Mouse (Mus musculus): ENCODE data around the gene Cfap43. TPM values are rescaled to one million over a fixed set of nuclear protein-coding genes. Genes with fewer than 3 reads are reported as not detected.

The Cfap43 gene
- polyA plus RNA-seq, 1 experiment from 2014 or later = not detected

- Histone ChIP-seq H3K4me1 (ENCODE audit: control insufficient read depth, insufficient read depth, low read length) (peaks cover 1% of the 10 kb centered on the region; the same call in 1 of the 2 replicates), H3K27ac (ENCODE audit: low read depth, low read length) (no peak overlapping the region), H3K4me2 (no peak overlapping the region), H3K9me3 (replicated peaks; ENCODE audit: control insufficient read depth, low read length) (no peaks in the 10 kb centered on the region), H3K4me3 (ENCODE audit: low read depth, low read length) (no peak overlapping the region), H3K9ac (ENCODE audit: low read depth, low read length) (no peak overlapping the region), H3K27me3 (ENCODE audit: control insufficient read depth, insufficient read depth, low read length) (no peaks in the 10 kb centered on the region), H3K36me3 (ENCODE audit: control insufficient read depth, insufficient read depth, low read length) (no peaks in the 10 kb centered on the region)
- WGBS (ENCODE audit: insufficient replicate concordance) = 24% methylated on average over 10 of the region's 10 CpGs
- no peak for ATAC-seq (replicated peaks; ENCODE audit: insufficient number of reproducible peaks, low FRiP score, low TSS enrichment)
These were observed 47.6 kb downstream of the Cfap43 start for GRCm38 (mm10) chr19:47871515-47871914.

GRCm38 (mm10) chr19:47870102-47870666, 48.9 kb downstream of the Cfap43 start:
- 58% methylated on average over 7 of the region's 7 CpGs for WGBS (ENCODE audit: insufficient replicate concordance)
- no peaks in the 10 kb centered on the region for H3K36me3 ChIP-seq (ENCODE audit: control insufficient read depth, insufficient read depth, low read length)
- no peak for ATAC-seq (replicated peaks; ENCODE audit: insufficient number of reproducible peaks, low FRiP score, low TSS enrichment)

DNA sequence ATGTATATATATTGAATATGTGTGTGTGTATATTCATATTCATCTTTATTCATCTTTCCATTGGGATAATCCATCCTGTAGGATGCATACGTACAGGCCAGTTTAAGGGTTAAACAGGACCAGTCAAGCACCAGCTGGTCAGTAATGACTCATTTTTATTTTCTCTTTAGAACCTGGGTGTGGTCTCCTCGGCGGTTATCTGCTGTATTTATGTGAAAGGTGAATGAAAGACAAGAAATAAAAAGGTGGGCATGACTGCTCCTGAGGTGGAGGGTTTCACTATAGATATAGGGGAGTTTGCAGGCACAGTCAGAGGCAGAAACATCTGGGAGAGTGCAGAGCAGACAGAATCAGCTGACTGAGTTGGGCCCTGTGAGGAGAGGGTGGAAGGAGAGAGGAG, 49.6 kb downstream of the Cfap43 start:
- no peak for ATAC-seq (replicated peaks; ENCODE audit: insufficient number of reproducible peaks, low FRiP score, low TSS enrichment)
- WGBS (ENCODE audit: insufficient replicate concordance) = 49% methylated on average over 3 of the region's 3 CpGs
- H3K4me3 ChIP-seq (ENCODE audit: low read depth, low read length) = no peak overlapping the region
- no peak overlapping the region for H3K4me2 ChIP-seq
- no peaks in the 10 kb centered on the region; the same call in 1 of the 2 replicates for H3K4me1 ChIP-seq (ENCODE audit: control insufficient read depth, insufficient read depth, low read length)
- no peak overlapping the region for H3K27ac ChIP-seq (ENCODE audit: low read depth, low read length)
- no peak overlapping the region for H3K9ac ChIP-seq (ENCODE audit: low read depth, low read length)
- H3K36me3 ChIP-seq (ENCODE audit: control insufficient read depth, insufficient read depth, low read length) = no peaks in the 10 kb centered on the region
- no peaks in the 10 kb centered on the region for H3K9me3 ChIP-seq (replicated peaks; ENCODE audit: control insufficient read depth, low read length)
- H3K27me3 ChIP-seq (ENCODE audit: control insufficient read depth, insufficient read depth, low read length) = no peaks in the 10 kb centered on the region

More at GRCm38 (mm10) chr19:47870102-47870666, 48.9 kb downstream of the Cfap43 start:
- no peaks in the 10 kb centered on the region for H3K9me3 ChIP-seq (replicated peaks; ENCODE audit: control insufficient read depth, low read length)
- no peak overlapping the region for H3K9ac ChIP-seq (ENCODE audit: low read depth, low read length)
- H3K4me1 ChIP-seq (ENCODE audit: control insufficient read depth, insufficient read depth, low read length) = no peaks in the 10 kb centered on the region
- H3K4me3 ChIP-seq (ENCODE audit: low read depth, low read length) = no peak overlapping the region
- H3K4me2 ChIP-seq = no peak overlapping the region
- H3K27me3 ChIP-seq (ENCODE audit: control insufficient read depth, insufficient read depth, low read length) = no peaks in the 10 kb centered on the region
- H3K27ac ChIP-seq (ENCODE audit: low read depth, low read length) = no peak overlapping the region

- H3K36me3 ChIP-seq (ENCODE audit: control insufficient read depth, insufficient read depth, low read length) = no peaks in the 10 kb centered on the region
- no peaks in the 10 kb centered on the region for H3K9me3 ChIP-seq (replicated peaks; ENCODE audit: control insufficient read depth, low read length)
- H3K4me2 ChIP-seq = no peak overlapping the region
- H3K4me3 ChIP-seq (ENCODE audit: low read depth, low read length) = no peak overlapping the region
- WGBS (ENCODE audit: insufficient replicate concordance) = 65% methylated on average over 4 of the region's 4 CpGs
- no peak overlapping the region for H3K9ac ChIP-seq (ENCODE audit: low read depth, low read length)
- ATAC-seq (replicated peaks; ENCODE audit: insufficient number of reproducible peaks, low FRiP score, low TSS enrichment) = no peak
- H3K27ac ChIP-seq (ENCODE audit: low read depth, low read length) = no peak overlapping the region
- H3K27me3 ChIP-seq (ENCODE audit: control insufficient read depth, insufficient read depth, low read length) = no peaks in the 10 kb centered on the region
- H3K4me1 ChIP-seq (ENCODE audit: control insufficient read depth, insufficient read depth, low read length) = no peaks in the 10 kb centered on the region; the same call in 1 of the 2 replicates
These were observed 50.1 kb downstream of the Cfap43 start for GRCm38 (mm10) chr19:47868951-47869350.

GRCm38 (mm10) chr19:47867628-47868175, 51.4 kb downstream of the Cfap43 start:
- Histone ChIP-seq H3K36me3 (ENCODE audit: control insufficient read depth, insufficient read depth, low read length) (no peaks in the 10 kb centered on the region), H3K27me3 (ENCODE audit: control insufficient read depth, insufficient read depth, low read length) (no peaks in the 10 kb centered on the region), H3K4me2 (no peak overlapping the region), H3K9me3 (replicated peaks; ENCODE audit: control insufficient read depth, low read length) (no peaks in the 10 kb centered on the region), H3K4me3 (ENCODE audit: low read depth, low read length) (no peak overlapping the region), H3K9ac (ENCODE audit: low read depth, low read length) (no peak overlapping the region), H3K27ac (ENCODE audit: low read depth, low read length) (no peak overlapping the region), H3K4me1 (ENCODE audit: control insufficient read depth, insufficient read depth, low read length) (no peaks in the 10 kb centered on the region; the same call in 1 of the 2 replicates)
- ATAC-seq (replicated peaks; ENCODE audit: insufficient number of reproducible peaks, low FRiP score, low TSS enrichment) = no peak
- 70% methylated on average over 4 of the region's 4 CpGs for WGBS (ENCODE audit: insufficient replicate concordance)

DNA sequence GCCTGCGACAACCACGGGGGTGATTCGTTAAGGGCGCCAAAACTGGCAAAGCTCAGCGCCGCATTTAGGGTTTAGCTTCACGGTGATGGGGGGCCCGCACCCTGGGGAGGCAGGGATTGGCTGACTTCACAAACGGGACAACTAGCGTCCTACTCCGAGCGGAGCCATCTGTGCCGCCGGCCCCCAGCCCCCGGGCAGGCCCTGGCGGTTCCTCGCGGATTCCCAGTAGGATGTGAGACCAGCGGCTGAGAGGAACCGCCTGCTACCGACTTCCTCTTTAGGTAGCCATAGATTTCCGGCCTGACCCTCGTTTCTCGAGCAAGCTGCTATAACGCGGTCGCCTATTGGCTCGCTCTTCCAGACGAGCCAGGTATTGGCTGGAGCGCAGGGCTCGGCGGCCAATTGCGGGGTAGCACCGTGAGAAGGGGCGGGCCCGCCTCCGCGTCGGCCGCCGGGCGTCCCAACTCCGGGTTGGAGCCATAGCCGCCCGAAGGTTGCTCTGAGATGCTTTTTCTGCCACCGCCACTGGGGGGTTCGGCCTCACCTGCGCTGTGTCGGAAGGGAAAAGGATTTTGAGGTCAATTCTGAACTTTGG, 53.6 kb downstream of the Cfap43 start, which contains the start of gene Gsto2:
Gene Gsto2 (plus strand): TSS at position 182 of the 595 bp plus-strand sequence.
- H3K9me3 ChIP-seq (replicated peaks; ENCODE audit: control insufficient read depth, low read length) = no peaks in the 10 kb centered on the region
- H3K4me1 ChIP-seq (ENCODE audit: control insufficient read depth, insufficient read depth, low read length) = no peaks in the 10 kb centered on the region; the same call in 1 of the 2 replicates
- ATAC-seq (replicated peaks; ENCODE audit: insufficient number of reproducible peaks, low FRiP score, low TSS enrichment) = peak; percentile 100
- H3K36me3 ChIP-seq (ENCODE audit: control insufficient read depth, insufficient read depth, low read length) = no peaks in the 10 kb centered on the region
- H3K27me3 ChIP-seq (ENCODE audit: control insufficient read depth, insufficient read depth, low read length) = no peaks in the 10 kb centered on the region
- peak within 1 kb of the TSS; percentile 74; the same call in 1 of the 2 replicates for H3K27ac ChIP-seq (ENCODE audit: low read depth, low read length)
- H3K4me2 ChIP-seq = peak within 1 kb of the TSS; percentile 79
- peak within 1 kb of the TSS; percentile 90 for H3K9ac ChIP-seq (ENCODE audit: low read depth, low read length)
- under 1% methylated on average over 49 of the region's 49 CpGs for WGBS (ENCODE audit: insufficient replicate concordance)
- H3K4me3 ChIP-seq (ENCODE audit: low read depth, low read length) = peak within 1 kb of the TSS; percentile 71

DNA sequence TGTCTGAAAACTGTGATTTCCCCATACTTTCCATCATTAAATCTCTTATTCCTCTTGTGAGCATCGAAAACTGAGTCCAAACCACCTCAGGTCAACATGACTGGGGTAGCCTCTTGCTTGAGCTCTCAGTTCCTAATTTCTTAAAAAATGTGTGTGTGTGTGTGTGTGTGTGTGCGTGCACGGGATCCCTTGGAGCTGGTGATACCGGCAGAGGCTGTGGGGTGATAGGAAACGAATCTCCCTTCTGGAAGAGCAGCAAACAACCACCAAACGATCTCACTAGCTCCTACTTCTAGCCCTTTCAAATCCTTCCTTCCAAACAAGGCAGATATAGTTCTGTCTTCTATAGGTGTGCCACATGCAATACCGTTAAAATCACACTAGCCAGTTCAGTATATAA, 54.4 kb downstream of the Cfap43 start:
- no peaks in the 10 kb centered on the region for H3K9me3 ChIP-seq (replicated peaks; ENCODE audit: control insufficient read depth, low read length)
- no peak for ATAC-seq (replicated peaks; ENCODE audit: insufficient number of reproducible peaks, low FRiP score, low TSS enrichment)
- H3K4me2 ChIP-seq = peak overlapping the region; percentile 79
- H3K4me1 ChIP-seq (ENCODE audit: control insufficient read depth, insufficient read depth, low read length) = no peaks in the 10 kb centered on the region; the same call in 1 of the 2 replicates
- no peak overlapping the region for H3K27ac ChIP-seq (ENCODE audit: low read depth, low read length)
- WGBS (ENCODE audit: insufficient replicate concordance) = 77% methylated on average over 7 of the region's 7 CpGs
- peak overlapping the region; percentile 71 for H3K4me3 ChIP-seq (ENCODE audit: low read depth, low read length)
- H3K36me3 ChIP-seq (ENCODE audit: control insufficient read depth, insufficient read depth, low read length) = no peaks in the 10 kb centered on the region
- peak overlapping the region; percentile 90 for H3K9ac ChIP-seq (ENCODE audit: low read depth, low read length)
- H3K27me3 ChIP-seq (ENCODE audit: control insufficient read depth, insufficient read depth, low read length) = no peaks in the 10 kb centered on the region

DNA sequence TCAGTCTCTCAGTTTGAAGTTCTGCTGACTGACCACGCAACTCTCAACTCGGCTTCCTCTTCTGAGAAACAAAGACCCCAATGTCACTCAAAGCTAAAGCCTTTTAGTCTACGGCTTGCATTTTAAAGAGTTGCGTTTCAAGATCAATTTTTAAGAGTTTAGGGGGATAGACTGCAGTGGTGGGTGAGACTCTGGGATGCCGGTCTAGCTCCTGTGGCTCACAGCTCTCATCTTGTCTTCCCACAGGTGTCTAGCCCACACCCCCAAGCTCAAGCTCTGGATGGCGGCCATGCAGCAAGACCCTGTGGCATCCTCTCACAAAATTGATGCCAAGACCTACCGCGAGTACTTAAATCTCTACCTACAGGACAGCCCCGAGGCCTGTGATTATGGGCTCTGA, 55.0 kb downstream of the Cfap43 start:
- ATAC-seq (replicated peaks; ENCODE audit: insufficient number of reproducible peaks, low FRiP score, low TSS enrichment) = no peak

More for the DNA sequence above, 55.0 kb downstream of the Cfap43 start:
- no peak overlapping the region for H3K27ac ChIP-seq (ENCODE audit: low read depth, low read length)
- no peaks in the 10 kb centered on the region for H3K27me3 ChIP-seq (ENCODE audit: control insufficient read depth, insufficient read depth, low read length)
- H3K9me3 ChIP-seq (replicated peaks; ENCODE audit: control insufficient read depth, low read length) = no peaks in the 10 kb centered on the region
- 93% methylated on average over 9 of the region's 9 CpGs for WGBS (ENCODE audit: insufficient replicate concordance)
- no peaks in the 10 kb centered on the region; the same call in 1 of the 2 replicates for H3K4me1 ChIP-seq (ENCODE audit: control insufficient read depth, insufficient read depth, low read length)
- H3K4me3 ChIP-seq (ENCODE audit: low read depth, low read length) = no peak overlapping the region
- H3K4me2 ChIP-seq = no peak overlapping the region
- 0 out of 2 replicates have a peak, but pooled peaks cover 3% of the 10 kb centered on the region for H3K36me3 ChIP-seq (ENCODE audit: control insufficient read depth, insufficient read depth, low read length)
- H3K9ac ChIP-seq (ENCODE audit: low read depth, low read length) = no peak overlapping the region
